Mouse (Mus musculus) lung, embryonic 14.5 days (tissue): ENCODE data around the gene Scnn1g. TPM values are rescaled to one million over a fixed set of nuclear protein-coding genes. Genes with fewer than 3 reads are reported as not detected.

Experiments
- ATAC-seq: fragments of 200-750 bp; cut with Nextera tagmentation; 2 replicates; pipeline ENCODE4 v1.8.0; 2017; ENCODE audit warnings: mild to moderate bottlenecking, moderate TSS enrichment, moderate library complexity; ENCODE audit not compliant: insufficient read depth
- DNase-seq: peaks from one replicate; pipeline ENCODE4 v3.0.0-alpha.2; 2015
- H3K27ac ChIP-seq: fragments of 300-500 bp; sonication (generic); 2 replicates; pipeline ENCODE4 v1.5.1; 2014; ENCODE audit warnings: low read depth, mild to moderate bottlenecking, moderate library complexity
- H3K27me3 ChIP-seq: fragments of 300-500 bp; sonication (generic); 2 replicates; pipeline ENCODE4 v1.6.1; 2014; ENCODE audit warnings: low read length, control low read depth; ENCODE audit not compliant: insufficient read depth
- H3K36me3 ChIP-seq: fragments of 300-500 bp; sonication (generic); 2 replicates; pipeline ENCODE4 v1.6.1; 2014; ENCODE audit warnings: control low read depth; ENCODE audit not compliant: insufficient read depth
- H3K4me1 ChIP-seq: fragments of 300-500 bp; sonication (generic); 2 replicates; pipeline ENCODE4 v1.6.1; 2014; ENCODE audit warnings: antibody characterized with exemption, control low read depth; ENCODE audit not compliant: insufficient read depth
- H3K4me2 ChIP-seq: fragments of 300-500 bp; sonication (generic); 2 replicates; pipeline ENCODE4 v1.6.1; 2014; ENCODE audit warnings: mild to moderate bottlenecking
- H3K4me3 ChIP-seq: fragments of 300-500 bp; sonication (generic); 2 replicates; pipeline ENCODE4 v1.5.1; 2014; ENCODE audit warnings: low read depth, low read length
- H3K9ac ChIP-seq: fragments of 300-500 bp; sonication (generic); 2 replicates; pipeline ENCODE4 v1.6.1; 2014
- H3K9me3 ChIP-seq: fragments of 300-500 bp; sonication (generic); 2 replicates; pipeline ENCODE4 v1.6.1; 2016; ENCODE audit warnings: low read depth, low read length, control low read depth
- CTCF ChIP-seq: IDR thresholded peaks from 2 replicates; pipeline ENCODE4 v1.5.1; 2016; ENCODE audit warnings: antibody characterized with exemption, low read depth
- WGBS: fragments of 180-500 bp; shearing (Covaris S2); extraction: QIAGEN DNeasy Blood & Tissue Kit; methylation state at CpG from one replicate; pipeline ENCODE4 v1.1.7; 2014; 5-methylcytosine and 5-hydroxymethylcytosine counted together
- polyA plus RNA-seq: library from polyadenylated mRNA; unstranded; fragments of >200 nt; fragmentation: Nextera tagmentation; extraction: Ambion mirVana; gene quantifications from 2 replicates; pipeline ENCODE4 v1.2.1, GENCODE M21; 2014

Gene Scnn1g
- polyA plus RNA-seq, 1 experiment from 2014 or later = 6.4 TPM

DNA sequence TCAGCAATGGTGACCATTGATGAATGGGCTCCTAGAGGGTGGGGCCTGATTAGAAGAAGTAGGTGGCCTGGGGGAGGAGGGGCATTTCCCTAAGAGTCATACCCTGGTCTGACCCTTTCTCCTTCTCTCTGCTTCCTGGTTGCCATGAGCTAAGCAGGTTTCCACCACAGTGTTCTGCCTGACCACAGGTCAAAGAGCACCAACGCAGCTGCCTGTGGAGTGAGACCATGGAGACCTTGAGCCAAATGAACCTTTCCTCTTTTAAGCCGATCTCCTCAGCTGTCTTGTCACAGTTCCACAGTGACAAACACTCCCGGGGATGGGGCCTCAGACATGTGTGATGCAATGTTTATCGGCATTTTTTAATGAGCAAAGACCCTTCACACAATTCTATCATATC lies 68.7 kb downstream of the Scnn1g start:
- no peak for TF ChIP-seq CTCF
- DNase-seq (no peak), ATAC-seq (no peak)
- 87% methylated on average over 4 of the region's 4 CpGs for WGBS
- H3K4me2 ChIP-seq = no peak overlapping the region
- H3K27me3 ChIP-seq = no peaks in the 10 kb centered on the region
- H3K9ac ChIP-seq = no peak overlapping the region
- H3K36me3 ChIP-seq = no peaks in the 10 kb centered on the region
- H3K27ac ChIP-seq = no peak overlapping the region
- no peaks in the 10 kb centered on the region for H3K4me1 ChIP-seq
- H3K4me3 ChIP-seq = no peak overlapping the region
- no peaks in the 10 kb centered on the region for H3K9me3 ChIP-seq

DNA sequence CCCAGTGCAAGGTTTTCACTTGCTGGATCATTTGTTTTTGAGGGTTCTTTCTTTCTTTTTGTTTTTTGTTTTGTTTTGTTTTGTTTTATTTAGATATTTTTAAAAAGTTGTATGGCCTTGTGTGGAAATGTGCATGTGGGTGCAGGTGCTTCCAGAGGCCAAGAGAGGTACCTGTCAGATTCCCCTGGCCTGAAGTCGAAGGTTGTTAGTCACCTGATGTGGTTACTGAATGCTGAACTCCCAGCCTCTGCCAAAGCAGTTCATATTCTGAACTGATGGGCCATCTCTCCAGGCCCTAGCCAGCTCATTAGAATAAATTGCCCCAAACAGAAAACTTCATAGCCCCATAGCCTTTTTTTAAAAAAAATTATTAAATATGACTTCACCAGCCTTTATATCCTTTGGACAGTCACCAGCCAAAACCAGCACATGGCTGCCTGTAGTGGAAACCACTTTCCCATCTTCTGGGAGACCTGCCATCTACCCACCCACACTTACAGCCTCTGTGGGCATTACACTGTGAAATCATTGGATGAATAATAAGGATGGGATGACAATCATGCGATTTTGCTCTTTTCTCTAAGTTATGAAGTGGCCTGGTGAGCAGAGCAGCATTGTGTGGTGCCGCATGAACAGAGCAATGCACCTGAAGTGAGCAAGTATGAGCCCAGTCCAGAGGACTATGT lies 71.7 kb downstream of the Scnn1g start:
- Histone ChIP-seq H3K4me3 (no peak overlapping the region), H3K27me3 (no peaks in the 10 kb centered on the region), H3K36me3 (no peaks in the 10 kb centered on the region), H3K27ac (no peak overlapping the region), H3K9ac (no peak overlapping the region), H3K9me3 (no peaks in the 10 kb centered on the region), H3K4me1 (no peaks in the 10 kb centered on the region), H3K4me2 (no peak overlapping the region)
- DNase-seq = no peak
- no peak for ATAC-seq
- 74% methylated on average over 3 of the region's 3 CpGs for WGBS
- TF ChIP-seq CTCF = no peak

DNA sequence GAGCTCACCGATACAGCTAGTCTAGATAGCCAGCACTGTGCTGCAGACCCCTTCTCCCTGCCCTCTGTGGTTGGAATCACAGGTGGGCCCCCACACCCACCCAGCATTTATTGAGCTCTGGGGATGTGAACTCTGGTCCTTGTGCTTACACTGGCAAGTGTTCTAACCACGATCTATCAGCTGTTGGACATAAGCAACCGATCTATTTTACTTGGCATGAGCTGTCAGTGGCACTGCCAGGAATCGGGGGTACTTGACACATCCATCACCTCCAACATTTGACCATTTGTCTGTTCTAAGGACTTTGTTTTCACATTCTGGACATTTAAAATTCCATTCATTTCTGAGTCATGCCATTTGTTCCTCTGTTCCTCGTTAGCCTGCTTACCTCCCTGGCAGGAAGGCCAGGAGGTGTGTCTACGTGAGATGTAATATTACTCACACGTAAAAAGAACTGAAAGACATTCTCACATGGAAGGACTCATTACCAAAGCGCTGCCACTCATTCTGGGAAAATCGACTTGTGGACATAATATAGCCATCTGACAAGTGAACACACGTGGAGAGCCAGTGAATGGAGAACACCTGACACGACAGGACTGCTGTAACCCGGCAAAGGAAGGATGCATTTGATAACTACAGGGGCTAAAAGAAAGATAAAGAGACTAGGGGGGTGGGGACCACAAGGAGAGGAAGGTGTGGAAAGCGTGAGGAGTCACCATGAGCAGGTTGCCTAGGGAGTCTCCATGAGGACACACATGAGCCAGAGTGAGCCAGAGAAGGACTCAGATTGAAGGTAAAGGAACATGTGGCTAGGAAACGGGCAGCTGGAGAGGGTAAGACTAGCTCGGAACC lies 73.7 kb downstream of the Scnn1g start:
- Histone ChIP-seq H3K9me3 (no peaks in the 10 kb centered on the region), H3K4me1 (no peaks in the 10 kb centered on the region), H3K4me3 (no peak overlapping the region), H3K27me3 (no peaks in the 10 kb centered on the region), H3K27ac (no peak overlapping the region), H3K36me3 (no peaks in the 10 kb centered on the region), H3K4me2 (no peak overlapping the region), H3K9ac (no peak overlapping the region)
- TF ChIP-seq CTCF = no peak
- WGBS = 69% methylated on average over 15 of the region's 15 CpGs
- DNase-seq (no peak), ATAC-seq (no peak)

Other genes with a start within 250 kb of the Scnn1g start
- 3.2 and 3.5 TPM in 2 replicates for gene Usp31, start 27.2 kb upstream of the Scnn1g start, polyA plus RNA-seq
- gene Scnn1b, start 130.6 kb downstream of the Scnn1g start, polyA plus RNA-seq = 4.4 and 5.7 TPM in 2 replicates
- gene Cog7, start 247.2 kb downstream of the Scnn1g start, polyA plus RNA-seq = 23.1 and 23.2 TPM in 2 replicates